Mouse (Mus musculus): ENCODE measurements at regions not wholly inside any gene's neighbourhood (a gene's known extent, or its start where the extent isn't known, plus 50 kb on each side); places are given as distances from the start of the nearest gene placed in this dataset.
"Not testable (repeated sequence)": the region's sequence is repeated elsewhere in the genome, so short reads cannot be mapped to it uniquely, and the experiment has no call there.

DNA sequence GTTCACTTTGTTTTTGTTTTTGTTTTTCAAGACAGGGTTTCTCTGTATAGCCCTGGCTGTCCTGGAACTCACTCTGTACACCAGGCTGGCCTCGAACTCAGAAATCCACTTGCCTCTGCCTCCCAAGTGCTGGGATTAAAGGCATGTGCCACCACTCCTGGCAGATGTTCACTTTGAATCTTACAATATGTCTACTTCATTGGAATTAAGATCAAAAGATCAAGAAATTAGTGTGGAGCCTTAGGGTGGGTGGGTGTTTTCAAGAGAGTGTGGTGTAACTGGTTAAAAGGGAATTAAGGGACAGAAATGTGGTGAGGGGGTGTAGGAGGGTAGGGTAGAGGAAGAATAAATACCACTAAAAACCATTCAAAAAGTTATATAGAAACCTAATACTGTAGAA, 435.8 kb upstream of the Ercc4 start:
- not testable (repeated sequence) for TF ChIP-seq CTCF (IDR thresholded peaks at IDR 0.05; ENCODE audit: borderline replicate concordance, insufficient read depth, low read length); POLR2A (IDR thresholded peaks at IDR 0.05; ENCODE audit: low read depth, low read length)
